8 mouse cellular contexts compared by ENCODE assay signal in the genomic region with DNA sequence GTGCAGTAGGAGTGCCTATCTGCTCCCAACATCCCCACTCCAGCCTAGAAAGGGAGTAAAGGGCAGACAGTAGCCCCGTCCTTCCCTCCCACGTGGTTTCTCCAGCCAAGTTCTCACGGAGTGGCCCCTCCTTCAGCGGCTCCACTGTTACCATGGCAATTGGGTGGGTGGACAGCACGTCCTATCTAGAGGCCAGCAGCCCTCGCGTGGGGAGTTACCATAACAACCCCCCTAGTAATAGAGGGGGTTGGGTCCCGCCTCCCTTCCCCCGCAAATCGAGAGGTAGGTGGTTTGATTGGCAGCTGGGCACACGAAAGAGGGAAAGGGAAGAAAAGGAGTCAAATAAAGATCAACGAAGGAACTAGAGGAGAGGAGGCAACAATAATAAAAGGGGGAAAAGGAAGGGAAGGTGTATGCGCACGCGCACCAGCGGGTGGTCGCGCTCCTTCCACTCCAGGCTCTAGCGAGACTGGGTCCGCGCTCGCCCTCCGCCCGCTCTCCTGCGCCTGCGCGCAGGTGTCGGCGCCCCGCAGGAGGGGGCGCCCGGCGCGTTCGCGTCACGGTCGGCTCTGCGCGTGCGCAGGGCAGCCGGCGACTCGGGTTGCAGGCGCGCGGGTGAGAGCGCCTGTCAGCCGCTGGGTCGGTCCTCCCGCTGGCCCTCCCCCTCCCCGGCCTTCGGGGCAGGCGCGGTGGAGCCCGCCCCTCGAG. TPM values are rescaled to one million over a fixed set of nuclear protein-coding genes. Genes with fewer than 3 reads are reported as not detected.
A peak's percentile ranks its signal among the peaks of the same experiment; 100 is the strongest.
DNase-seq lines count a peak whose midpoint lies in the region; ATAC-seq and TF ChIP-seq lines count a peak whose summit lies in the region.

Mink1 (plus strand) TSS at position 595 of the 708 bp plus-strand sequence.

- no peak for TF ChIP-seq EP300 in CH12.LX (IDR thresholded peaks at IDR 0.05; ENCODE audit: low read length)

- peak in 1 of 2 experiments; percentile 42; a peak in 2 of 4 replicates for TF ChIP-seq CTCF in CH12.LX (conservative IDR thresholded peaks at IDR 0.05 in 1 of 2, IDR thresholded peaks at IDR 0.05 in 1 of 2; ENCODE audit: low read depth in 2 of 2, low read length in 2 of 2)

- H3K4me2 ChIP-seq in CH12.LX (ENCODE audit: insufficient read depth, low read depth, poor library complexity, severe bottlenecking) = peak within 1 kb of the TSS; percentile 75
- H3K4me2 ChIP-seq in forebrain, embryonic 11.5 days (ENCODE audit: low read depth, low read length, severe bottlenecking) = peak within 1 kb of the TSS; percentile 89
- peak within 1 kb of the TSS; percentile 91 for H3K4me2 ChIP-seq in heart, embryonic 15.5 days
- H3K4me2 ChIP-seq in liver, embryonic 12.5 days = peak within 1 kb of the TSS; percentile 99
- peak within 1 kb of the TSS; percentile 82 for H3K4me2 ChIP-seq in stomach, embryonic 14.5 days (replicated peaks; ENCODE audit: low read depth, low read length)

- H3K27ac ChIP-seq in CH12.LX (ENCODE audit: insufficient read depth, low read depth) = no peak within 1 kb of the TSS
- peak within 1 kb of the TSS; percentile 68 for H3K27ac ChIP-seq in forebrain, embryonic 11.5 days (ENCODE audit: low read depth, low read length)
- peak within 1 kb of the TSS; percentile 88 for H3K27ac ChIP-seq in heart, embryonic 15.5 days
- H3K27ac ChIP-seq in liver, embryonic 12.5 days = peak within 1 kb of the TSS; percentile 73
- peak within 1 kb of the TSS; percentile 86 for H3K27ac ChIP-seq in stomach, embryonic 14.5 days (ENCODE audit: low read length)

- DNase-seq in CH12.LX (ENCODE audit: extremely low read depth) = peak; percentile 88
- DNase-seq in c-Kit-positive CD71-negative TER-119-negative erythroid progenitor cells, embryonic 14.5 days (ENCODE audit: low read depth) = peak; percentile 65
- DNase-seq in forebrain, embryonic 11.5 days (ENCODE audit: low spot score) = peak; percentile 94
- DNase-seq in kidney, postnatal 14 days = peak; percentile 95
- peak; percentile 74 to 83 for DNase-seq in natural killer cell, adult 2 months (ENCODE audit: low spot score in 2 of 2)

- TF ChIP-seq RAD21 in CH12.LX (IDR thresholded peaks at IDR 0.05; ENCODE audit: low read depth, low read length) = no peak; the same call in none of the 2 replicates

- H3K4me1 ChIP-seq in CH12.LX (ENCODE audit: control insufficient read depth in 1 of 2, insufficient read depth in 2 of 2) = peaks cover 8 to 46% of the 10 kb centered on the region in 2 experiments; a peak in 3 of 4 replicates
- H3K4me1 ChIP-seq in forebrain, embryonic 11.5 days (replicated peaks; ENCODE audit: control insufficient read depth, insufficient read depth, low read length) = peaks cover 9% of the 10 kb centered on the region
- H3K4me1 ChIP-seq in heart, embryonic 15.5 days (replicated peaks) = peaks cover 34% of the 10 kb centered on the region
- peaks cover 54% of the 10 kb centered on the region for H3K4me1 ChIP-seq in liver, embryonic 12.5 days
- H3K4me1 ChIP-seq in stomach, embryonic 14.5 days (ENCODE audit: control insufficient read depth, insufficient read depth, low read length) = peaks cover 8% of the 10 kb centered on the region; the same call in 1 of the 2 replicates

- peak within 1 kb of the TSS; percentile 82 to 97 (median 91) for H3K4me3 ChIP-seq in CH12.LX (replicated peaks in 1 of 3; ENCODE audit: low read depth in 2 of 3, low read length in 2 of 3, poor library complexity in 1 of 3)
- peak within 1 kb of the TSS; percentile 85 for H3K4me3 ChIP-seq in forebrain, embryonic 11.5 days (ENCODE audit: low read depth, low read length)
- H3K4me3 ChIP-seq in heart, embryonic 15.5 days = peak within 1 kb of the TSS; percentile 98
- H3K4me3 ChIP-seq in liver, embryonic 12.5 days = peak within 1 kb of the TSS; percentile 68
- H3K4me3 ChIP-seq in stomach, embryonic 14.5 days (ENCODE audit: low read depth, low read length) = peak within 1 kb of the TSS; percentile 91

- peaks cover 17% of the 10 kb centered on the region for H3K79me2 ChIP-seq in CH12.LX (replicated peaks; ENCODE audit: control insufficient read depth, extremely low read depth, insufficient read depth, poor library complexity, severe bottlenecking)

- dilution Hi-C loops in CH12.LX (cut with MboI; ENCODE audit: extremely low pct_ligation_motif_present, extremely low pct_unique_long_range_greater_than_20kb, low sequenced_read_pairs) = no loop called here

- peak; percentile 76 for TF ChIP-seq POLR2A in CH12.LX (IDR thresholded peaks at IDR 0.05; ENCODE audit: low read depth, low read length)

- no peaks in the 10 kb centered on the region for H3K9me3 ChIP-seq in CH12.LX (replicated peaks; ENCODE audit: low read length)
- H3K9me3 ChIP-seq in forebrain, embryonic 11.5 days (ENCODE audit: control insufficient read depth, low read length) = no peaks in the 10 kb centered on the region
- H3K9me3 ChIP-seq in heart, embryonic 15.5 days (replicated peaks) = no peaks in the 10 kb centered on the region
- no peaks in the 10 kb centered on the region for H3K9me3 ChIP-seq in liver, embryonic 12.5 days (replicated peaks)
- H3K9me3 ChIP-seq in stomach, embryonic 14.5 days (ENCODE audit: control insufficient read depth, low read depth, low read length) = no peaks in the 10 kb centered on the region

- peaks cover 0 to 32% of the 10 kb centered on the region in 2 experiments for H3K36me3 ChIP-seq in CH12.LX (replicated peaks in 1 of 2; ENCODE audit: control insufficient read depth in 1 of 2, insufficient read depth in 1 of 2, low read length in 1 of 2)
- H3K36me3 ChIP-seq in forebrain, embryonic 11.5 days (ENCODE audit: control insufficient read depth, insufficient read depth, low read length) = no peaks in the 10 kb centered on the region
- H3K36me3 ChIP-seq in heart, embryonic 15.5 days = peaks cover 5% of the 10 kb centered on the region; the same call in 1 of the 2 replicates
- H3K36me3 ChIP-seq in liver, embryonic 12.5 days = peaks cover 5% of the 10 kb centered on the region; the same call in 1 of the 2 replicates
- no peaks in the 10 kb centered on the region; the same call in 1 of the 2 replicates for H3K36me3 ChIP-seq in stomach, embryonic 14.5 days (ENCODE audit: control insufficient read depth, insufficient read depth, low read length)

- no peaks in the 10 kb centered on the region for H3K27me3 ChIP-seq in CH12.LX (replicated peaks)
- no peaks in the 10 kb centered on the region for H3K27me3 ChIP-seq in forebrain, embryonic 11.5 days (ENCODE audit: control insufficient read depth, insufficient read depth, low read length)
- no peaks in the 10 kb centered on the region for H3K27me3 ChIP-seq in heart, embryonic 15.5 days
- H3K27me3 ChIP-seq in liver, embryonic 12.5 days (replicated peaks) = no peaks in the 10 kb centered on the region
- no peaks in the 10 kb centered on the region for H3K27me3 ChIP-seq in stomach, embryonic 14.5 days (ENCODE audit: control insufficient read depth, insufficient read depth, low read length)

- WGBS in forebrain, embryonic 11.5 days = under 1% methylated on average over 53 of the region's 57 CpGs
- WGBS in heart, embryonic 15.5 days = under 1% methylated on average over 54 of the region's 57 CpGs
- WGBS in liver, embryonic 12.5 days (ENCODE audit: insufficient replicate concordance) = under 1% methylated on average over 44 of the region's 57 CpGs
- WGBS in stomach, embryonic 14.5 days = under 1% methylated on average over 54 of the region's 57 CpGs

- H3K9ac ChIP-seq in CH12.LX (ENCODE audit: insufficient read depth, low read depth) = peak within 1 kb of the TSS; percentile 78
- peak within 1 kb of the TSS; percentile 81 for H3K9ac ChIP-seq in forebrain, embryonic 11.5 days (ENCODE audit: low read length)
- peak within 1 kb of the TSS; percentile 95 for H3K9ac ChIP-seq in heart, embryonic 15.5 days
- H3K9ac ChIP-seq in liver, embryonic 12.5 days = peak within 1 kb of the TSS; percentile 85
- peak within 1 kb of the TSS; percentile 83 for H3K9ac ChIP-seq in stomach, embryonic 14.5 days (replicated peaks; ENCODE audit: low read depth, low read length)

- in situ Hi-C loops in CH12.LX (cut with MboI; ENCODE audit: low pct_ligation_motif_present, low pct_unique_long_range_greater_than_20kb, low sequenced_read_pairs) = loop anchor here (5.0 kb wide), 1 partner anchor 35 kb away; the partner anchor contains the start of gene Psmb6

- ATAC-seq in forebrain, embryonic 11.5 days (replicated peaks; ENCODE audit: low FRiP score) = peak; percentile 92
- ATAC-seq in heart, embryonic 15.5 days (replicated peaks; ENCODE audit: insufficient number of reproducible peaks, insufficient read depth, low FRiP score, low read depth) = peak; percentile 89
- peak; percentile 83 for ATAC-seq in liver, embryonic 12.5 days
- ATAC-seq in stomach, embryonic 14.5 days (ENCODE audit: insufficient number of reproducible peaks, insufficient read depth, low FRiP score, low read depth) = peak; percentile 87

TF ChIP-seq in CH12.LX, 34 proteins besides CTCF, POLR2A, EP300 and RAD21 (continues in another document):
- TF ChIP-seq ELF1 (IDR thresholded peaks at IDR 0.05; ENCODE audit: low read depth, low read length) (peak; percentile 32), TCF12 (IDR thresholded peaks at IDR 0.05; ENCODE audit: low read depth, low read length) (peak; percentile 75; the same call in 1 of the 2 replicates), PAX5 (IDR thresholded peaks at IDR 0.05; ENCODE audit: low read length) (no peak), JUND (conservative IDR thresholded peaks at IDR 0.05; ENCODE audit: low read depth, low read length) (no peak), MXI1 (IDR thresholded peaks at IDR 0.05; ENCODE audit: low read depth, low read length) (peak; percentile 97), ETS1 (conservative IDR thresholded peaks at IDR 0.05; ENCODE audit: low read depth, low read length) (no peak), E2F4 (IDR thresholded peaks at IDR 0.05; ENCODE audit: insufficient replicate concordance, low read depth, low read length) (no peak), JUN (IDR thresholded peaks at IDR 0.05; ENCODE audit: insufficient read depth, low read depth, low read length) (no peak), ZKSCAN1 (IDR thresholded peaks at IDR 0.05; ENCODE audit: borderline replicate concordance, low read depth, low read length) (no peak), NELFE (IDR thresholded peaks at IDR 0.05; ENCODE audit: low read depth, low read length) (peak; percentile 89), NRF1 (IDR thresholded peaks at IDR 0.05; ENCODE audit: low read depth, low read length) (peak; percentile 97), SIN3A (IDR thresholded peaks at IDR 0.05; ENCODE audit: low read length) (peak; percentile 89), IRF4 (IDR thresholded peaks at IDR 0.05; ENCODE audit: low read depth, low read length) (peak; percentile 28; the same call in 1 of the 2 replicates)

RNA-seq across cellular contexts. Expression of gene Mink1, which starts in this region (rescaled TPM):
- total RNA-seq in CH12.LX (2012; rRNA removed) = 24.3 and 31.2 TPM in 2 replicates
- 11.6 and 15.0 TPM in 2 replicates for total RNA-seq in CH12.LX (2014; rRNA removed)
- polyA plus RNA-seq in CH12.LX (2012; ENCODE audit: insufficient read length, low read depth) = 79.8 and 82.8 TPM in 2 replicates
- polyA plus RNA-seq in forebrain, embryonic 11.5 days (2014; fragmentation: Nextera tagmentation; extraction: Ambion mirVana) = 17.7 and 21.1 TPM in 2 replicates
- 8.1 and 11.8 TPM in 2 replicates for polyA plus RNA-seq in heart, embryonic 15.5 days (2015; fragmentation: Nextera tagmentation; extraction: Ambion mirVana)
- 8.3 and 8.7 TPM in 2 replicates for polyA plus RNA-seq in liver, embryonic 12.5 days (2016; fragmentation: Nextera tagmentation; extraction: Ambion mirVana)
- polyA plus RNA-seq in stomach, embryonic 14.5 days (2014; fragmentation: Nextera tagmentation; extraction: Ambion mirVana) = 23.0 and 23.9 TPM in 2 replicates
